ENCODE assay signal across 8 mouse cellular contexts in genomic region chr17:83351601-83352413, GRCm38 (mm10). TPM values are rescaled to one million over a fixed set of nuclear protein-coding genes. Genes with fewer than 3 reads are reported as not detected.
DNase-seq lines count a peak whose midpoint lies in the region; ATAC-seq and TF ChIP-seq lines count a peak whose summit lies in the region.

No protein-coding gene starts in this region.

- no peak for TF ChIP-seq CTCF in ES-Bruce4 (IDR thresholded peaks at IDR 0.05; ENCODE audit: low read depth, low read length)

- H3K9ac ChIP-seq in kidney, embryonic 16.5 days (replicated peaks; ENCODE audit: low read length) = peak overlapping the region; percentile 94
- H3K9ac ChIP-seq in ES-Bruce4 (ENCODE audit: low read depth, poor library complexity, severe bottlenecking) = peak overlapping the region; percentile 95
- peak overlapping the region; percentile 97 for H3K9ac ChIP-seq in embryonic facial prominence, embryonic 14.5 days (ENCODE audit: low read depth, low read length)
- peak overlapping the region; percentile 90 for H3K9ac ChIP-seq in hindbrain, embryonic 15.5 days
- H3K9ac ChIP-seq in midbrain, embryonic 11.5 days (ENCODE audit: low read length) = peak overlapping the region; percentile 89

- H3K9me3 ChIP-seq in kidney, embryonic 16.5 days (ENCODE audit: low read length) = no peaks in the 10 kb centered on the region
- no peaks in the 10 kb centered on the region for H3K9me3 ChIP-seq in ES-Bruce4 (replicated peaks; ENCODE audit: control insufficient read depth, insufficient read depth, low read length, poor library complexity, severe bottlenecking)
- H3K9me3 ChIP-seq in embryonic facial prominence, embryonic 14.5 days (ENCODE audit: control insufficient read depth, low read length) = no peaks in the 10 kb centered on the region
- H3K9me3 ChIP-seq in hindbrain, embryonic 15.5 days = no peaks in the 10 kb centered on the region
- no peaks in the 10 kb centered on the region for H3K9me3 ChIP-seq in midbrain, embryonic 11.5 days (ENCODE audit: control insufficient read depth, low read length)

- no peak for TF ChIP-seq POLR2A in ES-Bruce4 (IDR thresholded peaks at IDR 0.05; ENCODE audit: insufficient read depth, low read length)

- H3K4me3 ChIP-seq in kidney, embryonic 16.5 days (ENCODE audit: low read length) = peak overlapping the region; percentile 79
- peak overlapping the region; percentile 90 for H3K4me3 ChIP-seq in ES-Bruce4 (ENCODE audit: low read depth, low read length)
- peak overlapping the region; percentile 90 for H3K4me3 ChIP-seq in embryonic facial prominence, embryonic 14.5 days (ENCODE audit: low read depth, low read length)
- peak overlapping the region; percentile 93 for H3K4me3 ChIP-seq in hindbrain, embryonic 15.5 days
- H3K4me3 ChIP-seq in midbrain, embryonic 11.5 days (ENCODE audit: low read depth, low read length) = peak overlapping the region; percentile 87

- H3K27me3 ChIP-seq in kidney, embryonic 16.5 days (ENCODE audit: insufficient read depth, low read length) = no peaks in the 10 kb centered on the region
- H3K27me3 ChIP-seq in ES-Bruce4 (ENCODE audit: control insufficient read depth, insufficient read depth, low read length, poor library complexity, severe bottlenecking) = no peaks in the 10 kb centered on the region
- no peaks in the 10 kb centered on the region for H3K27me3 ChIP-seq in embryonic facial prominence, embryonic 14.5 days (replicated peaks; ENCODE audit: control insufficient read depth, insufficient read depth, low read length)
- H3K27me3 ChIP-seq in hindbrain, embryonic 15.5 days = no peaks in the 10 kb centered on the region
- H3K27me3 ChIP-seq in midbrain, embryonic 11.5 days (ENCODE audit: control insufficient read depth, insufficient read depth, low read length) = no peaks in the 10 kb centered on the region

- WGBS in kidney, embryonic 16.5 days = 2% methylated on average over 13 of the region's 13 CpGs
- 5% methylated on average over 13 of the region's 13 CpGs for whole genome bisulfite sequencing in embryonic facial prominence, embryonic 14.5 days
- 8% methylated on average over 13 of the region's 13 CpGs for WGBS in hindbrain, embryonic 15.5 days
- WGBS in midbrain, embryonic 11.5 days = 12% methylated on average over 13 of the region's 13 CpGs

- H3K36me3 ChIP-seq in kidney, embryonic 16.5 days (ENCODE audit: insufficient read depth, low read length) = no peaks in the 10 kb centered on the region
- no peaks in the 10 kb centered on the region for H3K36me3 ChIP-seq in ES-Bruce4 (ENCODE audit: control insufficient read depth, insufficient read depth, low read length, poor library complexity, severe bottlenecking)
- H3K36me3 ChIP-seq in embryonic facial prominence, embryonic 14.5 days (ENCODE audit: control insufficient read depth, insufficient read depth, low read length) = no peaks in the 10 kb centered on the region
- no peaks in the 10 kb centered on the region for H3K36me3 ChIP-seq in hindbrain, embryonic 15.5 days
- H3K36me3 ChIP-seq in midbrain, embryonic 11.5 days (ENCODE audit: control insufficient read depth, insufficient read depth, low read length) = no peaks in the 10 kb centered on the region

- H3K4me2 ChIP-seq in kidney, embryonic 16.5 days (replicated peaks; ENCODE audit: low read depth, low read length) = peak overlapping the region; percentile 67
- peak overlapping the region; percentile 81 for H3K4me2 ChIP-seq in embryonic facial prominence, embryonic 14.5 days (ENCODE audit: low read depth, low read length)
- H3K4me2 ChIP-seq in hindbrain, embryonic 15.5 days = peak overlapping the region; percentile 81
- peak overlapping the region; percentile 71 for H3K4me2 ChIP-seq in midbrain, embryonic 11.5 days

- H3K27ac ChIP-seq in kidney, embryonic 16.5 days (ENCODE audit: low read length) = peak overlapping the region; percentile 90
- no peak overlapping the region for H3K27ac ChIP-seq in ES-Bruce4 (ENCODE audit: insufficient read depth, low read length)
- peak overlapping the region; percentile 92 for H3K27ac ChIP-seq in embryonic facial prominence, embryonic 14.5 days (replicated peaks; ENCODE audit: low read depth, low read length)
- H3K27ac ChIP-seq in hindbrain, embryonic 15.5 days (replicated peaks) = peak overlapping the region; percentile 90
- H3K27ac ChIP-seq in midbrain, embryonic 11.5 days (ENCODE audit: low read depth, low read length) = no peak overlapping the region

- peaks cover 21% of the 10 kb centered on the region for H3K4me1 ChIP-seq in kidney, embryonic 16.5 days (ENCODE audit: insufficient read depth, low read length)
- H3K4me1 ChIP-seq in ES-Bruce4 (ENCODE audit: control insufficient read depth, insufficient read depth, low read length) = no peaks in the 10 kb centered on the region
- peaks cover 20% of the 10 kb centered on the region for H3K4me1 ChIP-seq in embryonic facial prominence, embryonic 14.5 days (ENCODE audit: control insufficient read depth, insufficient read depth, low read length)
- H3K4me1 ChIP-seq in hindbrain, embryonic 15.5 days (replicated peaks) = peaks cover 32% of the 10 kb centered on the region
- H3K4me1 ChIP-seq in midbrain, embryonic 11.5 days (ENCODE audit: control insufficient read depth, insufficient read depth, low read length) = peaks cover 14% of the 10 kb centered on the region

- no peak for DNase-seq in kidney, postnatal 36 days
- peak; percentile 29 for DNase-seq in embryonic facial prominence, embryonic 14.5 days (ENCODE audit: low spot score)
- peak; percentile 96 for DNase-seq in midbrain, embryonic 11.5 days (ENCODE audit: low spot score, missing footprints)
- peak; percentile 32 for DNase-seq in thymus, postnatal 25 days
- DNase-seq in cerebellum, adult 8-10 months = no peak

- no peak for ATAC-seq in kidney, embryonic 16.5 days (ENCODE audit: low FRiP score, low TSS enrichment)
- no peak for ATAC-seq in embryonic facial prominence, embryonic 14.5 days (ENCODE audit: low read depth)
- no peak; the same call in 1 of the 2 replicates for ATAC-seq in hindbrain, embryonic 15.5 days (ENCODE audit: low FRiP score, low read depth)
- ATAC-seq in midbrain, embryonic 11.5 days (ENCODE audit: low FRiP score) = no peak

- TF ChIP-seq EP300 in ES-Bruce4 (IDR thresholded peaks at IDR 0.05; ENCODE audit: insufficient read depth, low read depth, low read length) = no peak

RNA-seq across cellular contexts. Expression of gene Eml4, which starts 1.1 kb away (rescaled TPM):
- polyA plus RNA-seq in kidney, embryonic 16.5 days (2015; fragmentation: Nextera tagmentation; extraction: Ambion mirVana) = 34.4 and 36.2 TPM in 2 replicates
- polyA plus RNA-seq in ES-Bruce4 (2011; ENCODE audit: insufficient read depth, insufficient read length, low read depth, missing spikeins) = 100 and 114 TPM in 2 replicates
- polyA plus RNA-seq in embryonic facial prominence, embryonic 14.5 days (2014; fragmentation: Nextera tagmentation; extraction: Ambion mirVana) = 35.3 and 40.0 TPM in 2 replicates
- 31.0 and 32.6 TPM in 2 replicates for polyA plus RNA-seq in hindbrain, embryonic 15.5 days (2015; fragmentation: Nextera tagmentation; extraction: Ambion mirVana)
- 40.5 and 41.2 TPM in 2 replicates for polyA plus RNA-seq in midbrain, embryonic 11.5 days (2014; fragmentation: Nextera tagmentation; extraction: Ambion mirVana)

Comparison
In these comparisons a context has a peak if more than half of its experiments do, and no peak if none do; other contexts are left out.
1. H3K27ac ChIP-seq: peak in kidney, embryonic 16.5 days (single experiment), embryonic facial prominence, embryonic 14.5 days (single experiment) and hindbrain, embryonic 15.5 days (single experiment); none in ES-Bruce4 (single experiment) and midbrain, embryonic 11.5 days (single experiment).
2. DNase-seq: peak in embryonic facial prominence, embryonic 14.5 days (single experiment), midbrain, embryonic 11.5 days (single experiment) and thymus, postnatal 25 days (single experiment); none in kidney, postnatal 36 days (0 of 2) and cerebellum, adult 8-10 months (single experiment).
3. Peak in every context shown above with its lines, with median percentiles within 50 percentile points of each other: H3K4me2 ChIP-seq, H3K4me3 ChIP-seq and H3K9ac ChIP-seq.